Mouse (Mus musculus): ENCODE results near the gene Fignl1. TPM values are rescaled to one million over a fixed set of nuclear protein-coding genes. Genes with fewer than 3 reads are reported as not detected.

The Fignl1 gene
- polyA plus RNA-seq, 1 experiment from 2014 or later = 16.3 TPM

- DNase-seq = peak; percentile 25
- no peak overlapping the region for H3K27ac ChIP-seq (replicated peaks; ENCODE audit: low read depth, low read length)
- H3K36me3 ChIP-seq (ENCODE audit: control insufficient read depth, insufficient read depth, low read length) = no peaks in the 10 kb centered on the region
- H3K27me3 ChIP-seq (ENCODE audit: control insufficient read depth, insufficient read depth, low read length) = no peaks in the 10 kb centered on the region
- 0 out of 2 replicates have a peak, but pooled peaks cover 7% of the 10 kb centered on the region for H3K4me1 ChIP-seq (ENCODE audit: control insufficient read depth, insufficient read depth, low read length)
- no peak for ATAC-seq (ENCODE audit: low FRiP score, low TSS enrichment)
- no peak overlapping the region for H3K9ac ChIP-seq (replicated peaks; ENCODE audit: low read length)
- H3K9me3 ChIP-seq (ENCODE audit: control insufficient read depth, low read length) = no peaks in the 10 kb centered on the region
- no peak overlapping the region for H3K4me3 ChIP-seq (replicated peaks; ENCODE audit: low read depth, low read length)
- 0 out of 2 replicates have a peak overlapping the region, but pooled peaks have one; percentile 13 for H3K4me2 ChIP-seq (ENCODE audit: low read length)
- WGBS = 58% methylated on average over 18 of the region's 18 CpGs
Measured at GRCm38 (mm10) chr11:11836713-11837370, 28.1 kb upstream of the Fignl1 start.

GRCm38 (mm10) chr11:11836262-11836661 lies 27.5 kb upstream of the Fignl1 start:
- Histone ChIP-seq H3K9ac (replicated peaks; ENCODE audit: low read length) (no peak overlapping the region), H3K27me3 (ENCODE audit: control insufficient read depth, insufficient read depth, low read length) (no peaks in the 10 kb centered on the region), H3K4me3 (replicated peaks; ENCODE audit: low read depth, low read length) (no peak overlapping the region), H3K36me3 (ENCODE audit: control insufficient read depth, insufficient read depth, low read length) (no peaks in the 10 kb centered on the region), H3K4me2 (ENCODE audit: low read length) (no peak overlapping the region), H3K4me1 (ENCODE audit: control insufficient read depth, insufficient read depth, low read length) (0 out of 2 replicates have a peak, but pooled peaks cover 7% of the 10 kb centered on the region), H3K27ac (replicated peaks; ENCODE audit: low read depth, low read length) (no peak overlapping the region), H3K9me3 (ENCODE audit: control insufficient read depth, low read length) (no peaks in the 10 kb centered on the region)
- ATAC-seq (ENCODE audit: low FRiP score, low TSS enrichment) (no peak), DNase-seq (peak; percentile 27)
- WGBS = 53% methylated on average over 8 of the region's 8 CpGs

GRCm38 (mm10) chr11:11835791-11836190 lies 27.0 kb upstream of the Fignl1 start:
- Histone ChIP-seq H3K4me1 (ENCODE audit: control insufficient read depth, insufficient read depth, low read length) (0 out of 2 replicates have a peak, but pooled peaks cover 7% of the 10 kb centered on the region), H3K9me3 (ENCODE audit: control insufficient read depth, low read length) (no peaks in the 10 kb centered on the region), H3K27ac (replicated peaks; ENCODE audit: low read depth, low read length) (no peak overlapping the region), H3K27me3 (ENCODE audit: control insufficient read depth, insufficient read depth, low read length) (no peaks in the 10 kb centered on the region), H3K36me3 (ENCODE audit: control insufficient read depth, insufficient read depth, low read length) (no peaks in the 10 kb centered on the region), H3K4me3 (replicated peaks; ENCODE audit: low read depth, low read length) (no peak overlapping the region), H3K4me2 (ENCODE audit: low read length) (no peak overlapping the region), H3K9ac (replicated peaks; ENCODE audit: low read length) (no peak overlapping the region)
- ATAC-seq (ENCODE audit: low FRiP score, low TSS enrichment) (no peak), DNase-seq (no peak)
- 83% methylated on average over 4 of the region's 4 CpGs for WGBS

GRCm38 (mm10) chr11:11835361-11835760 lies 26.6 kb upstream of the Fignl1 start:
- no peak for DNase-seq
- Histone ChIP-seq H3K27ac (replicated peaks; ENCODE audit: low read depth, low read length) (no peak overlapping the region), H3K9ac (replicated peaks; ENCODE audit: low read length) (no peak overlapping the region), H3K4me1 (ENCODE audit: control insufficient read depth, insufficient read depth, low read length) (0 out of 2 replicates have a peak, but pooled peaks cover 7% of the 10 kb centered on the region), H3K36me3 (ENCODE audit: control insufficient read depth, insufficient read depth, low read length) (no peaks in the 10 kb centered on the region), H3K9me3 (ENCODE audit: control insufficient read depth, low read length) (no peaks in the 10 kb centered on the region), H3K4me3 (replicated peaks; ENCODE audit: low read depth, low read length) (no peak overlapping the region), H3K27me3 (ENCODE audit: control insufficient read depth, insufficient read depth, low read length) (no peaks in the 10 kb centered on the region), H3K4me2 (ENCODE audit: low read length) (no peak overlapping the region)
- no peak for ATAC-seq (ENCODE audit: low FRiP score, low TSS enrichment)
- WGBS = 35% methylated on average over 6 of the region's 6 CpGs

GRCm38 (mm10) chr11:11833100-11833499 lies 24.3 kb upstream of the Fignl1 start:
- no peak overlapping the region for H3K9ac ChIP-seq (replicated peaks; ENCODE audit: low read length)
- H3K4me1 ChIP-seq (ENCODE audit: control insufficient read depth, insufficient read depth, low read length) = peaks cover 19% of the 10 kb centered on the region
- H3K4me2 ChIP-seq (ENCODE audit: low read length) = no peak overlapping the region
- no peaks in the 10 kb centered on the region for H3K27me3 ChIP-seq (ENCODE audit: control insufficient read depth, insufficient read depth, low read length)
- ATAC-seq (ENCODE audit: low FRiP score, low TSS enrichment) (no peak), DNase-seq (no peak)
- no peak overlapping the region for H3K27ac ChIP-seq (replicated peaks; ENCODE audit: low read depth, low read length)
- WGBS = 59% methylated on average over 8 of the region's 8 CpGs
- H3K4me3 ChIP-seq (replicated peaks; ENCODE audit: low read depth, low read length) = no peak overlapping the region
- H3K9me3 ChIP-seq (ENCODE audit: control insufficient read depth, low read length) = no peaks in the 10 kb centered on the region
- no peaks in the 10 kb centered on the region for H3K36me3 ChIP-seq (ENCODE audit: control insufficient read depth, insufficient read depth, low read length)

- Histone ChIP-seq H3K36me3 (ENCODE audit: control insufficient read depth, insufficient read depth, low read length) (no peaks in the 10 kb centered on the region), H3K9ac (replicated peaks; ENCODE audit: low read length) (no peak overlapping the region), H3K4me2 (ENCODE audit: low read length) (no peak overlapping the region), H3K27ac (replicated peaks; ENCODE audit: low read depth, low read length) (no peak overlapping the region), H3K4me1 (ENCODE audit: control insufficient read depth, insufficient read depth, low read length) (peaks cover 19% of the 10 kb centered on the region), H3K4me3 (replicated peaks; ENCODE audit: low read depth, low read length) (no peak overlapping the region), H3K27me3 (ENCODE audit: control insufficient read depth, insufficient read depth, low read length) (no peaks in the 10 kb centered on the region), H3K9me3 (ENCODE audit: control insufficient read depth, low read length) (no peaks in the 10 kb centered on the region)
- 49% methylated on average over 6 of the region's 6 CpGs for WGBS
- ATAC-seq (ENCODE audit: low FRiP score, low TSS enrichment) = no peak
- no peak for DNase-seq
Measured at GRCm38 (mm10) chr11:11832755-11833084, 24.0 kb upstream of the Fignl1 start.

GRCm38 (mm10) chr11:11831940-11832754 lies 23.4 kb upstream of the Fignl1 start:
- Histone ChIP-seq H3K36me3 (ENCODE audit: control insufficient read depth, insufficient read depth, low read length) (no peaks in the 10 kb centered on the region), H3K27me3 (ENCODE audit: control insufficient read depth, insufficient read depth, low read length) (no peaks in the 10 kb centered on the region), H3K4me2 (ENCODE audit: low read length) (no peak overlapping the region), H3K4me1 (ENCODE audit: control insufficient read depth, insufficient read depth, low read length) (peaks cover 19% of the 10 kb centered on the region), H3K4me3 (replicated peaks; ENCODE audit: low read depth, low read length) (no peak overlapping the region), H3K9ac (replicated peaks; ENCODE audit: low read length) (no peak overlapping the region), H3K9me3 (ENCODE audit: control insufficient read depth, low read length) (no peaks in the 10 kb centered on the region), H3K27ac (replicated peaks; ENCODE audit: low read depth, low read length) (no peak overlapping the region)
- WGBS = 14% methylated on average over 6 of the region's 6 CpGs
- ATAC-seq (ENCODE audit: low FRiP score, low TSS enrichment) (no peak), DNase-seq (no peak)

GRCm38 (mm10) chr11:11831526-11831925 lies 22.8 kb upstream of the Fignl1 start:
- 25% methylated on average over 6 of the region's 6 CpGs for WGBS
- no peak overlapping the region for H3K9ac ChIP-seq (replicated peaks; ENCODE audit: low read length)
- H3K27ac ChIP-seq (replicated peaks; ENCODE audit: low read depth, low read length) = no peak overlapping the region
- H3K4me2 ChIP-seq (ENCODE audit: low read length) = no peak overlapping the region
- DNase-seq (no peak), ATAC-seq (ENCODE audit: low FRiP score, low TSS enrichment) (no peak)
- H3K4me3 ChIP-seq (replicated peaks; ENCODE audit: low read depth, low read length) = no peak overlapping the region
- H3K9me3 ChIP-seq (ENCODE audit: control insufficient read depth, low read length) = no peaks in the 10 kb centered on the region
- peaks cover 16% of the 10 kb centered on the region for H3K4me1 ChIP-seq (ENCODE audit: control insufficient read depth, insufficient read depth, low read length)
- no peaks in the 10 kb centered on the region for H3K36me3 ChIP-seq (ENCODE audit: control insufficient read depth, insufficient read depth, low read length)
- no peaks in the 10 kb centered on the region for H3K27me3 ChIP-seq (ENCODE audit: control insufficient read depth, insufficient read depth, low read length)
